Mouse (Mus musculus) layer of hippocampus, adult 8-10 months (tissue): ENCODE measurements at regions not wholly inside any gene's neighbourhood (a gene's known extent, or its start where the extent isn't known, plus 50 kb on each side); places are given as distances from the start of the nearest gene placed in this dataset.

Experiments
- DNase-seq, 2 experiments: peaks; one replicate each; pipeline ENCODE4 v3.0.0; 2022; ENCODE audit warnings: low spot score in 2 of 2

DNA sequence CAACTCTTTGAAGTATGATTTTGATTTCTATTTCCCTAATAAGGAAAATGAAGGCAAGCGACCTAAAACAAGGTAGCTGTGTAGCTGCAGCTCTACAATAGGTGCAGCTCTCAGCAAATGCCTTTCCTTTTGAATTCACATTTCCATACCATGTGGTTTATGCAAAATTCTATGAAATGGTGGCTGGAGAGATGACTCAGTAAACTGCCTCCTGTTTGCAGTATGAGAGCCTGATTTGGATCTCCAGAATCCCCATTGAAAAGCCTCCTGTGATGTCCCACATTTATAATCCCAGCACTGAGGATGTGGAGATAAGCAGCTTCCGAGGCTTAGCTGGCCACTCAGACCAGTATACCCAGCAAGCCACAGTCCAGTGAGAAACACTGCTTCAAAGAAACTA, 59.6 kb downstream of the Npy1r start:
- DNase-seq = no peak

DNA sequence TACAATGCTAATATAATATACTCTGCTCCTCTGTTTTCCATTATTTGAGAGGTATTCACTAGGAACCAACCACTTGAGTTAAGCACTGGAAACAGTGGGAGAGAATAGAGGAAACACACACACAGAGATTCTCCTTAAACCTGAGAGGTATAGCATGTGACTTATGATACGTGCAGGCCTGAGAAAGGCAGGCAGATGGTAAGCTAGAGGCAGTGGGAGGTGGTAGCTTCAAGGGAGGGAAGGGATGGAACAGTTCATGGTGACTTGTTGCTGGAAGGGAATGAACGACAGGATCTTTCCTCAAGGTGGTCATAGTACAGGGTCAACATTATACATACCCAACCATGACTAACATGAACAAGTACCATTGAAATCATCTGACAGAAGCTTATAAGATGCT, 60.8 kb downstream of the Npy1r start:
- DNase-seq = no peak

DNA sequence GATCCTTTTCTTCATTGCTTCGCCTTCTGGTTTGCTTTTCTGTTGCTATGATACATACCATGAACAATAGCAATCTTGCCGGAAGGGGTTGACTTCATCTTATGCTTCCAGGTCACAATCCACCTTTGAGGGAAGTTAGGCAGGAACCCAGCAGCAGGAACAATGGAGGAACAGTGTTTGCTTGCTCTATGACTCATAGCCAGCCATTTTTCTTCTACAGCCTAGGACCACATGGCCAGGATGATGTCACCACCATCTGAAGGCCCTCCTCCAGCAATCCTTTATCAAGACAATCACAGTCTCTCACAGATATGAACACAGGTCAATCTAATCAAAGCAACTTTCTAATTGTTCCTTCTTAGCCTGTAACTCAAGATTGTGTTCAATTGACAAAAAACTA, 61.5 kb downstream of the Npy1r start:
- DNase-seq = no peak

DNA sequence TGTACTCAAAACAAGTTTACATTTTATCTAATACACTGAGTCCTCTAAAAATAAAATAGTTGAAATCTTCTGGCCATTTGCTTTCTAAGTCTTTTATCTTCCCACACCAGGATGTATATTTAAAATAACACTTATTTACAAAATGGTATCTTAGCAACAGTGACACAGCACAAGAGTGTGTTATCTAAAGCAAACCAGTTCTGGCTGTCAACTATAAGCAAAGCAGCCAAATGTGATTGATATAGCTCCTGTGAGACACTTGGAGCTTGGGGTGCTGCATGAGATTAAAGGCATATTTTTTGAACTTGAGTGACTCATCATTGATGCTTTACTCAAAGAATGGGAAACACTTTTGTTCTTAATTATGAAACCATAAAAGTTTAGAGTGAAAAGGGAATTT, 62.7 kb downstream of the Npy1r start:
- DNase-seq = no peak

GRCm38 (mm10) chr8:66760958-66761583, 64.1 kb downstream of the Npy1r start:
- no peak for DNase-seq

DNA sequence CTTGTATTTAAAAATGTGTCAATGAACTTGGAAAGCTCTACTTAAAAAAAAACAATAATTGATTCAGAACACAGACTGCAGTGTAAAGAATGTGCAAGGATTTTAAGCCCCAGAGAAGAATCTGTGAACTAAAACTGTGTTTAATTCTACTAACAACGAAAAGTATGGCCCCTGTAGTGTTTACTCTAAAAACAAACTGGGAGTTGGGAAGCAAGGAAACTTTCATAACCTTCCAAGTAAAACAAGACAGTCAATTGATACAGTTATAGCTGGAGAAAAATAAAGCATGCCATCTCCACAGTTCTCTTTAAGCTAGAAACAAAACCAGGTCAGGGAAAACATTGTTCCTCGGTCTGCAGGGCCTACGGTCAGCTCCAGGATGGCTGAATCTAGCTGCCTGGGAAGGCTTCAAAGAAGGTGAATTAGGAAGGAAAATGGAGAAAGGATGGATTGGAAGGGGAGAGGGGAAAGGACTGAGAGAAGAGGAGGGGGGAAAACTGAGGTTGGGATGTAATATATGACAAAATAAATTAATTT, 68.1 kb downstream of the Npy1r start:
- DNase-seq = no peak

- DNase-seq = no peak
These were observed 71.5 kb downstream of the Npy1r start for GRCm38 (mm10) chr8:66768379-66768969.

GRCm38 (mm10) chr8:66771111-66771510, 74.1 kb downstream of the Npy1r start:
- no peak for DNase-seq

DNA sequence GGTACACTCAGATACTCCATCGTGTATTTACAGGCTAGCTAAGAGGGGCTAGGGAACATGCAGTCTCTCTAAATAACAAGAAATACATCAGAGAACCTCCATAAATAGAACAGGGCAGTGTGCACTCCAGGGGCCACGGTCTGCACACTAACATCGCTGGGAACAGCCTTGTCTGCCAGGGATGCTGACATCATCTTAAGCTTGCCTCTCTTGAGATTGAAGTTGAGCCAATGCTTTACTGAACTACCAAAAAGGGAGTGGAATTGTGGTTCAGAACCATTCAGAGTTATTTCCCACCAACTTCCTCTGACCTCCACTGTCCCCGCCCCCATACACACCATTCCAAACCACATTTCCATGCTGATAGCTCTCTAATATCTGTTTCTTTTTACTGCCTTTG, 75.7 kb downstream of the Npy1r start:
- no peak for DNase-seq

- peak; percentile 28 to 44 for DNase-seq
These were observed 80.3 kb downstream of the Npy1r start for GRCm38 (mm10) chr8:66777115-66777877.

DNA sequence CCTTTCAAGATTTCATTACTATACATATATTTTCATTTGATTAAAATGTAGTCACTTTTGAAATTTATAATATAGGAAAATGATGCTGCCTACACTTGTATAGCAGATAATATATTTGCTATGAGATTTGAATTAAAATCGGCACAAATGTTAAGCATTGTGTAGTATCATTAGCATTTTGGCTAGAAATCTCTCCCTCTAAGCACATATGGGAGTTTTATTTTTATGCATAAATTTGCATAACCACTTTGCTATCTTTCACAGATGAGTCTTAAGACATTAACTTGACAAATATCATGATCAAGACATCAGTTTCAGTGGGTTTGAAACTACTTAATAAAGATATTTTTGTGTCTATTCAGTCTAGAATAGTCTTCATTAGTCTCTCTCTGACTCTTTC, 80.4 kb upstream of the Naf1 start:
- DNase-seq = no peak

DNA sequence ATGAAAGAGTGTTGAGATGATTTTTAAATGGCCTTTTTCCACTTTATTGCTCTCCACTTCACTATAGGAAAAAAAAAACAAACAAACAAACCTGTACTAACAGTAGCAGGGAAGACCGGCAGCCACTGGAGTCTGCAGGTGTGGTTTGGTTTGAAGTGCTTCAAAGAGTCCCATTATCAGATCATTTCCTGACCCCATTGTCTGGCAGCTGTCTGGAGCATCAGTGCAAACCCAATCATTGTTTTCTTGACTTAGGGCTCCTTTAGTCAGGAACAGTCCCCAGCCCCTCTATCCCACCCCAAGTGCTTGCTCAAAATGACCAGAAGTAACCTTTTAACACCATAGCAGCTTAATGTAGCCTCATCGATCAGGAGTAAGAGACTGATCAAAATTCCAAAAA, 77.4 kb upstream of the Naf1 start:
- DNase-seq = no peak

GRCm38 (mm10) chr8:66785996-66786395, 74.0 kb upstream of the Naf1 start:
- peak; percentile 61 to 72 for DNase-seq
